Mouse (Mus musculus) heart, adult 2 months (tissue): Measurements from ENCODE around the gene Adam1a. TPM values are rescaled to one million over a fixed set of nuclear protein-coding genes. Genes with fewer than 3 reads are reported as not detected.

Source experiments
- DNase-seq, 2 experiments: peaks; one replicate each; pipeline ENCODE4 v3.0.0; 2021
- H3K27ac ChIP-seq: fragments of 200-600 bp; 2 replicates; pipeline ENCODE4 v1.8.1; 2022
- H3K27me3 ChIP-seq: fragments of 200-500 bp; 2 replicates; pipeline ENCODE4 v1.6.1; 2012; ENCODE audit warnings: mild to moderate bottlenecking, low read length, inconsistent platforms, mixed read lengths; ENCODE audit not compliant: control insufficient read depth, insufficient read depth
- H3K36me3 ChIP-seq: fragments of 200-500 bp; 2 replicates; pipeline ENCODE4 v1.6.1; 2012; ENCODE audit warnings: low read length, inconsistent platforms; ENCODE audit not compliant: control insufficient read depth, insufficient read depth
- H3K4me1 ChIP-seq: fragments of 200-500 bp; 2 replicates; pipeline ENCODE4 v1.6.1; 2011; ENCODE audit warnings: low read length; ENCODE audit not compliant: control insufficient read depth, insufficient read depth
- H3K4me3 ChIP-seq: fragments of 200-600 bp; 2 replicates; pipeline ENCODE4 v1.8.1; 2022
- H3K79me2 ChIP-seq: fragments of 200-500 bp; replicated peaks from 2 replicates; pipeline ENCODE4 v1.6.1; 2012; ENCODE audit warnings: mild to moderate bottlenecking, inconsistent platforms, low read length, moderate library complexity, mixed read lengths; ENCODE audit not compliant: control insufficient read depth, insufficient read depth
- H3K9ac ChIP-seq: fragments of 200-500 bp; 2 replicates; pipeline ENCODE4 v1.6.1; 2012; ENCODE audit warnings: low read depth, mild to moderate bottlenecking, control low read depth, inconsistent platforms, low read length, mixed read lengths
- CTCF ChIP-seq: fragments of 200-600 bp; IDR thresholded peaks from 2 replicates; pipeline ENCODE4 v1.8.1; 2022; ENCODE audit warnings: antibody characterized with exemption, mild to moderate bottlenecking, moderate library complexity
- EP300 ChIP-seq: fragments of 200-500 bp; IDR thresholded peaks from 2 replicates; pipeline ENCODE4 v1.6.1; 2011; ENCODE audit warnings: low read depth, low read length, control low read depth; ENCODE audit not compliant: insufficient read depth
- POLR2A ChIP-seq: fragments of 200-500 bp; IDR thresholded peaks from 2 replicates; pipeline ENCODE4 v1.6.1; 2011; ENCODE audit warnings: mild to moderate bottlenecking, low read depth, low read length, control low read depth; ENCODE audit not compliant: insufficient read depth
- WGBS: fragments of 180-500 bp; shearing (Covaris S2); methylation state at CpG from one replicate; pipeline ENCODE4 v1.1.7; 2018; 5-methylcytosine and 5-hydroxymethylcytosine counted together
- intact Hi-C: fragments of 180-260 bp; cut with DNase I; formaldehyde crosslinking; loops from one replicate; pipeline ENCODE4 v1.15.1; 2025
- long read RNA-seq: library from polyadenylated mRNA; stranded (forward); transcript quantifications from one replicate; pipeline ENCODE4 v2.0.0, GENCODE M21; 2021
- polyA plus RNA-seq: library from polyadenylated mRNA; depleted of rRNA; stranded (reverse); fragments of >200 nt; gene quantifications from 2 replicates; pipeline ENCODE4 v1.2.3, GENCODE M21; 2012; rRNA removed
- total RNA-seq, 2 experiments: library from RNA; stranded (reverse); gene quantifications; 2 replicates each; pipeline ENCODE4 v1.2.3; 2021

Gene Adam1a
- total RNA-seq (1 to 10 TPM; 1.0 to 2.5 TPM), polyA plus RNA-seq (3.4 and 3.9 TPM in 2 replicates)
- long read RNA-seq, partial matches to known transcripts: 0 of 1 reads
- long read RNA-seq, other reads (novel, unspliced or antisense): 1 of 1 reads

DNA sequence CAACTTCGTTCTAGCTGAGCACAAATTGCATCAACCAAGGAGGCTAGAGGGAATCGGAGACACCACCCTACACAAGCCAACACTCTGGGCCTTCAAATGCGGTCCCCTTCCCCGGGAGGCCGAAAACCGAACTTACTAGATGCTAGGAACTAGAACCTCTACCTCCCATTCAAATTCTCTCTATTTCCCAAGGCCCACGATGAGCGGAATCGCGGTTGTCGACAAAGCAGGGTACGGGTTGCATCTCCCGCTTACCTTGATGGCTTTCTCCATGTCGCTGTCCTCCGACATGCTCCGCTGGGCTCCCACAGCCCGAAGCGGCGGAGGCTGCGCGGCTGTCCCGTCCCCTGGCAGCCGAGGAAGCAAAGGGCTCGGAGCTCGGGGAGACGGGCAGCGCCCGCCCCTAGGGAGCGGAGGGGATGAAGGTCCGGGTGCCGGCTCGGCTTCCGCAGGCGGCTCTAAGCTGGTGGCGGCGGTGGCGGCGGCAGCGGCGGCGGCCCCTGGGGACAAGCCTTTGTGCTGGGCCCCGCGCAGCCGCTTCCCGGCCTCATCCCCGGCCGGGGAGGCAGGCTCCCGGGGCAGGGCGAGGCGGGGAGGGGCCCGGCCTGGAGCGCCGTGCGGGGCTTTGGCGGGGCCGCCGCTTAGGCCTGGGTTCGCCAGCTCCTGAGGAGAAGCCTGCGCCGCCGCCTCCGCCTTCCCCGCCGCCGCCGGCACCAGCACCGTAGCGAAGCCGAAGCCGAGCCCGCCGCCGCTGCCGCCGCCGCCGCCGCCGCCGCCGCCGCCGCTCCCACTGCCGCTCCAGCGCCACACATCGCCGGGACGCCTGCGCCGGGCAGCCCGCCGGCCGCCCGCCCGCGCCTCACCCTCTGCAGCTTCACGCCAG lies at the start of gene Adam1a, which contains the start of gene Gm42878:
Adam1a (minus strand) TSS at position 573 of the 883 bp plus-strand sequence.
Gm42878 (minus strand) TSS at position 573 of the 883 bp plus-strand sequence.
- Histone ChIP-seq H3K9ac (peak within 1 kb of the TSS; percentile 87), H3K27me3 (no peaks in the 10 kb centered on the region), H3K4me1 (peaks cover 4% of the 10 kb centered on the region), H3K4me3 (peak within 1 kb of the TSS; percentile 79), H3K27ac (peak within 1 kb of the TSS; percentile 99), H3K36me3 (peaks cover 3% of the 10 kb centered on the region; the same call in 1 of the 2 replicates), H3K79me2 (no peaks in the 10 kb centered on the region; the same call in none of the 2 replicates)
- intact Hi-C loops: loop anchor here (5.0 kb wide), 1 partner anchor 148 kb away; the partner anchor contains the start of gene Naa25
- under 1% methylated on average over 96 of the region's 97 CpGs for WGBS
- no peak for DNase-seq
- TF ChIP-seq POLR2A (no peak), CTCF (no peak), EP300 (no peak)

DNA sequence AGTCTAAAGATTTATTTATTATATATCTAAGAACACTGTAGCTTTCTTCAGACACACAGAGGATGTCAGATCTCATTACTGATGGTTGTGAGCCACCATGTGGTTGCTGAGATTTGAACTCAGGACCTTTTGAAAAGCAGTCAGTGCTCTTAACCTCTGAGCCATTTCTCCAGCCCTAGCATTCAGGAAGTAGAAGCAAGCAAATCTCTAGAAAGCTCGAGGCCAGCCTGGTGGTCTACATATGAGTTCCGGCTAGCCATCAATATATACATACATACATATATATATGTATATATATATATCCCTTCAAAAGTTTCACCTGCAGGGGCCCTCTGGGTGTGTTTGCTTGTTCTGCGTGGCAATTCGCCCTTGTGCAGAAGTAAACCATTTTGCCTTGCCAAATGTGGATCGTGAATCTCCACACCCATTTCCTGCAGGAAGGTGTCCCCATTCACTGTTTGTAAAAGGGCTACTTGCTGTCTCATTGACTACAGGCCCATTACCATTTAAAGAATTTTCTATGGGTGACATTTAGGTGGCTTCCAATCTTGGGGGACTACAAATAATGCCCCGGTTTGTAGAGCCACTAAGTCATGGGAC lies 49.5 kb upstream of the Adam1a start:
- no peak for DNase-seq
- WGBS: 58% methylated on average over 6 of the region's 6 CpGs
- Histone ChIP-seq H3K79me2 (no peaks in the 10 kb centered on the region; the same call in 1 of the 2 replicates), H3K27ac (peak overlapping the region; percentile 91), H3K9ac (no peak overlapping the region), H3K4me1 (peaks cover 29% of the 10 kb centered on the region), H3K4me3 (no peak overlapping the region), H3K36me3 (no peaks in the 10 kb centered on the region), H3K27me3 (no peaks in the 10 kb centered on the region)
- intact Hi-C loops: no loop called here
- TF ChIP-seq EP300: no peak

DNA sequence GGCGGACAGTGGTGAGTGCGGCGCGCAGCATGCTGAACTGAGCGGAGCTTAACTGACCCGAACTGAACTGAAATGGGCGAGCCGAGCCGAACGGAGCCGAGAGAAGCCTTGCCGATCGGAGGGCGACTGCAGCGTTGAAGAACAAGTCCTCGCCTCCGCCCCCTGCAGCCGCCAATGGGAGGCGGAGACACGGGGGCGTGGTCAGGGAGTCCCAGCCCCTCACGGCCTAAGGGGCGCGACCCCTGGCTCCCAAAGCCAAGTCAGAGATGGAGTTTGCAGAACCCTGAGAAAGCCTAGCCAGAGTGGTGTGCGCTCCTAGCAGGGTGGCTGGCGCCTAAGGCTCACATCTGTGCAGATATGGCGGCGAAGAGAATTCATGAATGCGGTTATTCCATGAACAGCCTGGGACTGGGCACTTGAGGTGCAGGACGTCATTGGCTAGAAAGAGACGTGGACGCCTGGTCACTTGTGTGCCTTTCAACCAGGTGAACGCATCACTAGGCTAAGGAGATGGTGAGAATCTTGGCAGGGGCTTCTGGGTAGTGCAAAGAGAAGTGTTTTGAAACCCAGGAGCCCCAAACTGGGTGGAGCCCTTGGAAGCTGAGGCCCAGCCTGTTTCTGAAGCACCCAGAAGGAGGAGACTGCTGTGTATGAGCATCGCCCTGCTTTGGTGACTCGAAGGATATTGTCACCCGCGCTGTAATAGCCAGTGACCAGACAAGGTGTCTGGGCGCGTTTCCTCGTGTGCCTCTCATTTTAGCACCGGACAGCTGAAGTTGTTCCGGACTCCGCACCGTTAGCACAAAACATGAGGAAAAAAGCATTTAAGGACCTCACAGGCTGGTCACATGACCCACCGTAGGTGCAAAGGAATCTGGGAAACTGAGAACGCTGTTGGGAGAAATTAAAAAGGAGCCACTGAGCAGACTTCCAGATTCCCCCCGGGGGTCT lies 48.4 kb upstream of the Adam1a start, which contains the start of gene Aldh2:
Aldh2 (minus strand) TSS at position 374 of the 951 bp plus-strand sequence.
- intact Hi-C loops: no loop called here
- TF ChIP-seq POLR2A (peak; percentile 98), CTCF (peak; percentile 39), EP300 (peak; percentile 85)
- H3K27me3 ChIP-seq: no peaks in the 10 kb centered on the region
- H3K9ac ChIP-seq: peak within 1 kb of the TSS; percentile 93
- H3K79me2 ChIP-seq: no peaks in the 10 kb centered on the region; the same call in 1 of the 2 replicates
- WGBS: 4% methylated on average over 47 of the region's 47 CpGs
- peak within 1 kb of the TSS; percentile 74 for H3K4me3 ChIP-seq
- H3K36me3 ChIP-seq: no peaks in the 10 kb centered on the region
- DNase-seq: peak; percentile 93 to 94
- H3K4me1 ChIP-seq: peaks cover 29% of the 10 kb centered on the region
- peak within 1 kb of the TSS; percentile 91 for H3K27ac ChIP-seq

DNA sequence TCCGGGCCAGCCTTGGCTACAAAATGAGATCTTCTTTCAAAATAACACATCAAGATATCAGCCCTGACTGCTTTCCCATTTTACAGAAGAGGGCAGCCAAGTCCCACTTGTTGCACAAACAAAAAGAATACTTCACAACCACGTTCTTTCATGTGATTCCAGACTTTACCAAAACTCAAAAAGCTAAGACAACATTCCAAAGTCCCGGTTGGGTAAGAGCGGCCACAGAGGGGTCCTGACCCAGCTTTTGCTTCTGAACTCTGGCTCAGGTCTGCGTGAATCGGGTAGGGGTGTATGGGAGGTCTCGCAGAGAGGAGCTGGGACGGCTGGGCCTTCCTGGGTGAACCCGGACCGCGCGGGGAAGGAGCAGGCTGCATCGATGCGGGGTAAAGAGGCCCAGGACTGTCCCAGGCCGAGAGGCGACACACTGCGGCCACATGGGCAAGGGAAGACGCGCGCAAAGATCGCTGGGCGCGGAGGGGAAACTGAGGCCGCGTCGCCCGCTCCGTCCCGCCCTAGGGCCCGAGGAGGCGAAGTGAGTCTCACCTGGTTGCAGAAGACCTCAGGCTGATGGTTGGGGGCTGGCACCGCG lies 47.6 kb upstream of the Adam1a start:
- peaks cover 29% of the 10 kb centered on the region for H3K4me1 ChIP-seq
- peak overlapping the region; percentile 91 for H3K27ac ChIP-seq

More for the DNA sequence above, 47.6 kb upstream of the Adam1a start:
- no peak for DNase-seq
- TF ChIP-seq CTCF (no peak), EP300 (no peak), POLR2A (no peak)
- intact Hi-C loops: no loop called here
- Histone ChIP-seq H3K9ac (peak overlapping the region; percentile 93), H3K36me3 (no peaks in the 10 kb centered on the region), H3K79me2 (peaks cover 3% of the 10 kb centered on the region), H3K4me3 (peak overlapping the region; percentile 74), H3K27me3 (no peaks in the 10 kb centered on the region)
- WGBS: 8% methylated on average over 33 of the region's 33 CpGs
